In genomic region chr1:96482816-96483215, GRCm38 (mm10) we compare ENCODE assay signal across 16 mouse cellular contexts.
"Had no signal": no experiment of that assay in that cellular context is flagged by ENCODE, and none has a peak within 500 bp of the region (broad histone marks: within the 10 kb centered on the region; RNA-seq: fewer than 3 reads in every experiment).

No protein-coding gene starts in this region.

- H3K4me1 ChIP-seq: midbrain, embryonic 10.5 days; midbrain, embryonic 12.5 days; neural tube, embryonic 13.5 days; neural tube, embryonic 15.5 days had no signal

- DNase-seq: lung, adult 18-20 months; lung, embryonic 14.5 days; lung, postnatal 10 days; lung, postnatal 4 days; midbrain, embryonic 14.5 days; right cerebral cortex, postnatal 25 days; right cerebral cortex, postnatal 4 days; spleen, adult 18-20 months; thymus, adult 18-20 months; thymus, postnatal 14 days; thymus, postnatal 36 days had no signal

- H3K27ac ChIP-seq: midbrain, embryonic 10.5 days; midbrain, embryonic 12.5 days; neural tube, embryonic 13.5 days; neural tube, embryonic 15.5 days had no signal

- H3K9me3 ChIP-seq: midbrain, embryonic 10.5 days; midbrain, embryonic 12.5 days; neural tube, embryonic 13.5 days; neural tube, embryonic 15.5 days had no signal

- H3K36me3 ChIP-seq: midbrain, embryonic 10.5 days; midbrain, embryonic 12.5 days; neural tube, embryonic 13.5 days; neural tube, embryonic 15.5 days had no signal

- H3K27me3 ChIP-seq: midbrain, embryonic 12.5 days; neural tube, embryonic 13.5 days; neural tube, embryonic 15.5 days had no signal

- H3K9ac ChIP-seq: lung, embryonic 14.5 days; midbrain, embryonic 12.5 days; neural tube, embryonic 13.5 days; neural tube, embryonic 15.5 days had no signal

- H3K4me3 ChIP-seq: midbrain, embryonic 10.5 days; midbrain, embryonic 12.5 days; myocyte; neural tube, embryonic 13.5 days; neural tube, embryonic 15.5 days had no signal
